Mouse (Mus musculus) liver, embryonic 11.5 days (tissue): ENCODE measurements around the gene Fam118b. TPM values are rescaled to one million over a fixed set of nuclear protein-coding genes. Genes with fewer than 3 reads are reported as not detected.

Experiments used
- ATAC-seq: fragments of 200-750 bp; cut with Nextera tagmentation; replicated peaks from 2 replicates; pipeline ENCODE4 v1.8.0; 2017; ENCODE audit warnings: moderate number of reproducible peaks, mild to moderate bottlenecking, moderate TSS enrichment, moderate library complexity; ENCODE audit not compliant: low FRiP score
- DNase-seq: peaks from one replicate; pipeline ENCODE4 v3.0.0-alpha.2; 2017; ENCODE audit warnings: low spot score
- H3K27ac ChIP-seq: fragments of 300-500 bp; sonication (generic); 2 replicates; pipeline ENCODE4 v1.5.1; 2014; ENCODE audit warnings: mild to moderate bottlenecking, low read depth, low read length, control low read depth
- H3K27me3 ChIP-seq: fragments of 300-500 bp; sonication (generic); replicated peaks from 2 replicates; pipeline ENCODE4 v1.6.1; 2014; ENCODE audit warnings: low read length, mixed read lengths; ENCODE audit not compliant: control insufficient read depth, insufficient read depth
- H3K36me3 ChIP-seq: fragments of 300-500 bp; sonication (generic); 2 replicates; pipeline ENCODE4 v1.6.1; 2014; ENCODE audit warnings: mild to moderate bottlenecking, low read length, moderate library complexity, mixed read lengths; ENCODE audit not compliant: control insufficient read depth, insufficient read depth
- H3K4me1 ChIP-seq: fragments of 300-500 bp; sonication (generic); replicated peaks from 2 replicates; pipeline ENCODE4 v1.6.1; 2014; ENCODE audit warnings: low read length, mixed read lengths; ENCODE audit not compliant: control insufficient read depth, insufficient read depth
- H3K4me2 ChIP-seq: fragments of 300-500 bp; sonication (generic); 2 replicates; pipeline ENCODE4 v1.6.1; 2014; ENCODE audit warnings: mild to moderate bottlenecking, control low read depth, moderate library complexity
- H3K4me3 ChIP-seq: fragments of 300-500 bp; sonication (generic); 2 replicates; pipeline ENCODE4 v1.5.1; 2014; ENCODE audit warnings: low read depth, low read length, control low read depth
- H3K9ac ChIP-seq: fragments of 300-500 bp; sonication (generic); 2 replicates; pipeline ENCODE4 v1.6.1; 2014; ENCODE audit warnings: low read depth, low read length, control low read depth
- H3K9me3 ChIP-seq: fragments of 300-500 bp; sonication (generic); 2 replicates; pipeline ENCODE4 v1.6.1; 2016; ENCODE audit warnings: low read length, inconsistent platforms, mixed read lengths; ENCODE audit not compliant: control insufficient read depth
- WGBS: fragments of 180-500 bp; shearing (Covaris S2); extraction: QIAGEN DNeasy Blood & Tissue Kit; methylation state at CpG from one replicate; pipeline ENCODE4 v1.1.7; 2014; 5-methylcytosine and 5-hydroxymethylcytosine counted together
- polyA plus RNA-seq: library from polyadenylated mRNA; unstranded; fragments of >200 nt; fragmentation: Nextera tagmentation; extraction: Ambion mirVana; gene quantifications from 2 replicates; pipeline ENCODE4 v1.2.1, GENCODE M21; 2014

The Fam118b gene
- polyA plus RNA-seq, 1 experiment from 2014 or later = 31.3 TPM

DNA sequence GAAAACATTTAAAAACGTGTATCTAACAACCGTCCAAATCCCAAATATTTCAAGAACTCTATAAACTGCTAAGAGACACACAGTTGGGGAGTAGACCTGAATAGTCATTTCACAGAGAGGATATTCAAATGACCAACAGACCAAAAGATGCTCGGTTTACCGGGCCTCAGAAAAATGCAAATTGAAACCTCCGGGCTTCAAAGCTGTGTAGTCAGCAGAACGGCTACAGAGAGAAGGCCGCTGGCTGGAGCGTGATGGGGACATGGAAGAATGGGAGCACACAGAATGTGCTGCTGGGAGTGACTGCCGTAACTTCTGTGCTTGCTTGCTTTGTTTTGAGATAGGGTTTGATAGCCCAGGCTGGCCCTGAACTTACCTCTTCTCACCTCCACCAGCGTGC, 69.3 kb downstream of the Fam118b start:
- Histone ChIP-seq H3K9me3 (no peaks in the 10 kb centered on the region), H3K27ac (no peak overlapping the region), H3K4me2 (peak overlapping the region; percentile 93; the same call in 1 of the 2 replicates), H3K9ac (no peak overlapping the region), H3K4me3 (no peak overlapping the region; the same call in 1 of the 2 replicates), H3K27me3 (no peaks in the 10 kb centered on the region), H3K36me3 (no peaks in the 10 kb centered on the region), H3K4me1 (peaks cover 13% of the 10 kb centered on the region)
- 82% methylated on average over 10 of the region's 10 CpGs for WGBS
- ATAC-seq (no peak), DNase-seq (no peak)

DNA sequence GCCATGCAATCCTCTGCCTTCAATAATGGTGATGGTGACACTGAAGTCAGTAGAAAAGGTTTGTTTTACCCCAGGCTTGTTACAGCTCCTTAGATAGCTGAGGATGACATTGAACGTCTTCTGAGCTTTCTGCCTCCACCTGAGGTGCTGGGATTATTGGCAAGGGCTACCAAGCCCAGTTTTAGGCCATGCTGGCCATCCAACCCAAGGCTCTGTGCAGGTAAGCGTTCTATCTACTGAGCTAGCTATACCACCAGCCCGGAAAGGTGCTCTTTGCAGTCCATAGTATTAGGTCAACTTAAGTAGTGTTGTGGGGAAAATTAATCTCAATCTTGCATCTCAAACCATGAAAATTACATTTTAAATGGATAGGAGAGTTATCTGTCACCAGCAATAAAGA, 70.0 kb downstream of the Fam118b start:
- H3K9me3 ChIP-seq = no peaks in the 10 kb centered on the region
- DNase-seq (no peak), ATAC-seq (no peak)
- H3K4me3 ChIP-seq = no peak overlapping the region
- no peaks in the 10 kb centered on the region for H3K27me3 ChIP-seq
- H3K9ac ChIP-seq = no peak overlapping the region
- no peaks in the 10 kb centered on the region for H3K36me3 ChIP-seq
- peaks cover 10% of the 10 kb centered on the region for H3K4me1 ChIP-seq
- no peak overlapping the region for H3K4me2 ChIP-seq
- H3K27ac ChIP-seq = no peak overlapping the region
- 86% methylated on average over 3 of the region's 3 CpGs for WGBS

DNA sequence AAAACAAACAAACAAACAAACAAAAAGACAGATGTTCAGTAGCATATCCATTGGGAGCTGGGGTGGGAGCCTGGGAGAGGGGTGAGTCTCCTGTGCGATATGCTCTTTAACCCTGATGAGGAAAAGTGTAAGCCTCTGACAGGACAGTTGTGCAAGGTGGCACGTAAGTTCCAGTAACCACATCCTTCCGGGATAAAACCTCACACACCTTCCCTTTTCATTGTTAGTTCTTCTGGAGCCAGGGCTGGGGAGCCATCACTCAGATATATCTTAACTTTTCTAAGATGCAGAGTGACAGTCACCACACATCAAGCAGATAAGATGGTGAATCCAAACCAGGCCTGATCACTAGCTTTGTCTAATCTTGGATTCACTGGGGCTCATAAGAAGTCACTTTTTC, 73.6 kb downstream of the Fam118b start:
- DNase-seq (no peak), ATAC-seq (no peak)
- no peaks in the 10 kb centered on the region for H3K27me3 ChIP-seq
- H3K36me3 ChIP-seq = no peaks in the 10 kb centered on the region
- no peak overlapping the region for H3K4me3 ChIP-seq
- H3K9me3 ChIP-seq = no peaks in the 10 kb centered on the region
- H3K4me2 ChIP-seq = no peak overlapping the region
- no peak overlapping the region for H3K27ac ChIP-seq
- 77% methylated on average over 3 of the region's 3 CpGs for WGBS
- H3K9ac ChIP-seq = no peak overlapping the region
- H3K4me1 ChIP-seq = 0 out of 2 replicates have a peak, but pooled peaks cover 4% of the 10 kb centered on the region

DNA sequence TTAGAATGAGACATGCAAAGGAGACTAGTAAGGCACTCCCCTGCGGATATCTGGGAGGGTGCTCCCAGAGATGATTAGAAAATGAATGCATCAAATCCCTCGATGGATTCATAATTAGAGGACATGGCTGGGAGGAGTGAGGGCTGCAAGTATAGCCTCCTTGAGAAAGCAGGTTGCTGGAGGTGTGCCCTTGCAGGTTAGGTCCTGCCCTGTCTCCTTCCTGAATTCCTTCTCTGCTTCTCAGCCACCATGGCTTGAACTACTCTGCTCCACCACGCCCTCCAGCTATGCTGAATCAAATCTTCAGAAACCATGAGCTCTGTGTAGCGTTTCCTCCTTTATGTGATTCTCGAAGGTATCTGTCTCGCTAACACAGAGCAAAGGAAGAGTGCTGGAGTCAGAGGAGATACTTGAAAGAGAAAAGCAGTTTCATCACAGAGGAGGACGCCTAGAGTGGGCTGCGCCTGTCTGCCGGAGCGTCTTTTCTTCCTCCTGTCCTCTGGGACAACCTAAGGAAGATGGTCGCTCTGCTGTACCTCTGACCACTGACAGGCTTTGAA, 74.5 kb downstream of the Fam118b start:
- Histone ChIP-seq H3K4me2 (no peak overlapping the region), H3K27me3 (no peaks in the 10 kb centered on the region), H3K4me1 (no peaks in the 10 kb centered on the region), H3K9ac (no peak overlapping the region), H3K27ac (no peak overlapping the region), H3K36me3 (no peaks in the 10 kb centered on the region), H3K9me3 (no peaks in the 10 kb centered on the region), H3K4me3 (no peak overlapping the region)
- ATAC-seq (no peak), DNase-seq (no peak)
- WGBS = 80% methylated on average over 11 of the region's 11 CpGs

DNA sequence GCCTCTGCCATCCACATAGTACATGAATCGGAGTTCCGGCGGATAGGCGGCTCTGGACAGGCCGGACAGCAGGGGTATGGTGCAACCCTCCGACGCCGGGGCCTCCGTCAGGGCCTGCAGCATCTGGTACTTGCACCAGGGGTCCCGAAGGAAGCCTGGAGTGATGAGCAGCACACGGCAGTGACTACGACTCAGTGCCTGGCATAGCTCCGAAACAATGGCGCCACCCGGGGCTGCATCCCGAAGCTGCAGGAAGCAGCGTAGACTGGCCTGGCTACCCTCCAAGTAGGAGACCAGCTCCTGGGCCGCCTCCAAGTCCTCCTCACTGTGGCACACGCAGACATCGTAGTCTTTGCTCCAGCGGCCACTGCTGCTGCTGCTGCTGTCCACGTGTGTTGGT, 78.9 kb downstream of the Fam118b start:
- WGBS = 87% methylated on average over 22 of the region's 22 CpGs
- Histone ChIP-seq H3K4me2 (no peak overlapping the region), H3K9ac (no peak overlapping the region), H3K4me1 (no peaks in the 10 kb centered on the region), H3K9me3 (no peaks in the 10 kb centered on the region), H3K27me3 (no peaks in the 10 kb centered on the region), H3K4me3 (no peak overlapping the region), H3K27ac (no peak overlapping the region), H3K36me3 (no peaks in the 10 kb centered on the region; the same call in 1 of the 2 replicates)
- ATAC-seq = no peak
- no peak for DNase-seq

DNA sequence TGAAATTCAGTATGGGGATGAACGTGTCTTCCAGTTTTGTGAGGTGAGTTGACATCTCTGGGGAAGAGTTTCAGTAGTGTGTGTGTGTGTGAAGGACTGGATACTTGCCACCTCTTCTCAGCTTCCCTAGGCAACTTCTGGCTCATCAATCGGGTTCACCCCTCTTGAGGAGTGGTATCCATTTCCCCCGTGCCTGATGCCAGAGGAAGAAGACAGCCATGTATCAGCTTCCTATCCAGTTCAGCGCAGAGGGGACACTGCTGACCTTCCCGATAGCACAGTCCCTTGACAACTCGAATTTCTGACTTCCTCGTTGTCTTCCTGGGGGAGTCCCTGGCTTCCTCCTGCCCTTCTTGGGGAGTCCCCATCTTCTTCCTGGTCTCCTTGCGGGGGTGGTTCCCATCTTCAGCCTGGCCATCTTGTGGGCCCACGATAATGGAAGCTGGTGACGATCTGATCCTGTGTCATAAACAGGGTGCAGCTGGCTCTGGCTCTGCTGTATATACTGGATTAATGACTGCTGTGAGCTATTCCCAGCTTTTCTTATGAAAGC, 80.2 kb downstream of the Fam118b start:
- 78% methylated on average over 10 of the region's 10 CpGs for WGBS
- Histone ChIP-seq H3K36me3 (no peaks in the 10 kb centered on the region; the same call in 1 of the 2 replicates), H3K27me3 (no peaks in the 10 kb centered on the region), H3K27ac (no peak overlapping the region), H3K4me3 (no peak overlapping the region), H3K4me1 (no peaks in the 10 kb centered on the region), H3K4me2 (no peak overlapping the region), H3K9me3 (no peaks in the 10 kb centered on the region), H3K9ac (no peak overlapping the region)
- DNase-seq (no peak), ATAC-seq (no peak)

DNA sequence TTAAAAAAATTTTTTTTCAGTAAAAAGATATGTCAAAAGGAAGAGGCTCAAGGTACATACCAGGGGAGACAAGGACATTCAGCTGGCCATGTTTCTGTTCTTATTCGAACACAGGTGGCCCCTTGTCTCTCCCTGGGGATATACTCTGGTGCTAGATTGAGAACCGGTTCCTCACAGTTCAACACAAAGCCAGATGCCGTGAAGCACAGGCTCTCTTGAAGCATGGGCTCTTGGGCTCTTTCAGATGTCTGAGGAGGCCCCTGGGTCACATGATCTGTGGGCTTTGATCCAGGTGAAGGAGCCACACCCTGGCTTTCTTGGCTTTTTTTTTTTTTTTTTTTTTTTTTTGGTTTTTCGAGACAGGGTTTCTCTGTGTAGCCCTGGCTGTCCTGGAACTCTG, 81.2 kb downstream of the Fam118b start:
- Histone ChIP-seq H3K9ac (no peak overlapping the region), H3K36me3 (no peaks in the 10 kb centered on the region; the same call in 1 of the 2 replicates), H3K4me3 (no peak overlapping the region), H3K4me1 (no peaks in the 10 kb centered on the region), H3K9me3 (no peaks in the 10 kb centered on the region), H3K27ac (no peak overlapping the region), H3K4me2 (no peak overlapping the region), H3K27me3 (no peaks in the 10 kb centered on the region)
- ATAC-seq (no peak), DNase-seq (no peak)
- WGBS = 87% methylated on average over 4 of the region's 4 CpGs

DNA sequence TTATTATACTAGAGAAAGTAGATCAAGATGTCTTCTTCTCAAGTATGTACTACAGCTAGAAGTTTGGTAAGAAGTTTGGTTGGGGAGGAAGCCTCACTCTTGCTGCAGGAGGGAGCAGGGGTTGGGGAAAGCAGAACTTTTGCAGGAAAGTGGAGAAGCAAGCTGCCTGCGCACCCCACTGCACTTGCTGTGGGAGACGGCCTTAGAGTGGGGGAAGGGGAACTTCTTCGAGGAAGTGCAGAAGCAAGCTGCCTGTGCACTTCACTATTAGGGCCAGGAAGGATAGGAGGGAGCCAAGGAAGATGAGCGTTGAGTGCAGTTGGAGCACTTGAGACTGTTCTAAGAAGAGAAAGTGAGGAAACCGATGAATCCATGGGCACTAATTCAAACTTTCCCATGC, 84.2 kb downstream of the Fam118b start:
- ATAC-seq (no peak), DNase-seq (no peak)
- Histone ChIP-seq H3K27ac (no peak overlapping the region), H3K27me3 (no peaks in the 10 kb centered on the region), H3K4me2 (no peak overlapping the region), H3K36me3 (no peaks in the 10 kb centered on the region; the same call in 1 of the 2 replicates), H3K9ac (no peak overlapping the region), H3K9me3 (no peaks in the 10 kb centered on the region), H3K4me3 (no peak overlapping the region), H3K4me1 (no peaks in the 10 kb centered on the region)
- WGBS = 36% methylated on average over 5 of the region's 5 CpGs

DNA sequence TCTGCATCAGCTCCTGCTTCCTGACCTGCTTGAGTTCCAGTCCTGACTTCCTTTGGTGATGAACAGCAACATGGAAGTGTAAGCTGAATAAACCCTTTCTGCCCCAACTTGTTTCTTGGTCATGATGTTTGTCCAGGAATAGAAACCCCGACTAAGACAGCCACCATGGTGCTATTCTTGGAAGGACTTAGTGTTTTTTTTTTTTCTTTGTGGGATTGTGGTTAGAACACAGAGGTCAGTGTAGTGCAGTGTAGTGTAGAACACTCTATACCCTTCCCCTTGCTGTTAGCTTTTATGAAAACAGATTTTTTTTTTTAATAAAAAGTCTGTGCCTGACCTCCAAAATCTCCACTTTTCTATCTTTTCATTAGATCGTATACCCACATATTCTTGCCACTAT, 84.8 kb downstream of the Fam118b start:
- WGBS = 54% methylated on average over 2 of the region's 2 CpGs
- no peak for DNase-seq
- Histone ChIP-seq H3K9me3 (no peaks in the 10 kb centered on the region), H3K27ac (no peak overlapping the region), H3K4me3 (no peak overlapping the region), H3K36me3 (no peaks in the 10 kb centered on the region; the same call in 1 of the 2 replicates), H3K4me2 (no peak overlapping the region), H3K9ac (no peak overlapping the region), H3K27me3 (no peaks in the 10 kb centered on the region), H3K4me1 (no peaks in the 10 kb centered on the region)
- no peak for ATAC-seq
